Mouse (Mus musculus) Muller cell, postnatal 12 days (primary cell): ENCODE results near the gene Kcnmb3.
"Not testable (repeated sequence)": the region's sequence is repeated elsewhere in the genome, so short reads cannot be mapped to it uniquely, and the experiment has no call there.

Source experiments
- DNase-seq: peaks from one replicate; pipeline ENCODE4 v3.0.0-alpha.2; 2015; ENCODE audit errors: inconsistent ontology term

Kcnmb3 gene

DNA sequence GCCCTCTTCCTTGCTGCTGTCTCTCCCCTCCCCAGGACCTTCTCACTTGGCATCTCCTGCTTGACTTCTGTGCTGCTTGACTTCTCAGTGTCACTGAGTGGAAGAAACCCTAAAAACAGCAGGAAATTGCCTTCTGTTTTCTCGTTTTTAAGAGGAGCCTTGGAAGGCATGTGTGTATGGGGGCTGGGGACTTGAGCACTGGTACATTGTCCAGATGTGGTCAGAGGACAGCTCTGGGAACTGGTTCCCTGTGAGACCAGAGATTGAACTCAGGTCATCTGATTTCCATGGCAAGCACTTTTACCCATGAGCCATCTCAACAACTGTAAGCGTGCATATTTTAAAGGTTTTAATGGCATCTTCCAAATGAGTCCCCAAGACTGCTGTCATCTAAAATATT lies 58.0 kb downstream of the Kcnmb3 start:
- no peak for DNase-seq

DNA sequence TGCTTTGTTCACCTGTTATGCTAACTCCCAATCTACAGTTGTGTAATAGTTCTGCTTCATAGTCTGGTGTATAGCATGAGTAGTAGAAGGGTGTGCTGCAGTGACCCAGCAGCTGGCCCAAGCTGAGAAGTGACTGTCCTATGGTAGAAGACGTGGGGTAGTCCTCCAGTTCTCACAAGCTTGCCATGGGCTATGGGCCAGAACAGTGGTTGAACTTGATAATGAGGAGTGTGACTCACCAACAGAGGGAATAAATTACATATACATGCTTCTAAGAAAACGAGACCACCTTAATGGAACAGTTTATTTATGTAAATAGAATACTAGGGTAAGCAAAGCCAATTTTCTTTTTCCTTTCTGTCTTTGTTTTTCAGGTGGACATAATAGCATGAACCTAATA lies 61.6 kb downstream of the Kcnmb3 start:
- DNase-seq, result no peak

DNA sequence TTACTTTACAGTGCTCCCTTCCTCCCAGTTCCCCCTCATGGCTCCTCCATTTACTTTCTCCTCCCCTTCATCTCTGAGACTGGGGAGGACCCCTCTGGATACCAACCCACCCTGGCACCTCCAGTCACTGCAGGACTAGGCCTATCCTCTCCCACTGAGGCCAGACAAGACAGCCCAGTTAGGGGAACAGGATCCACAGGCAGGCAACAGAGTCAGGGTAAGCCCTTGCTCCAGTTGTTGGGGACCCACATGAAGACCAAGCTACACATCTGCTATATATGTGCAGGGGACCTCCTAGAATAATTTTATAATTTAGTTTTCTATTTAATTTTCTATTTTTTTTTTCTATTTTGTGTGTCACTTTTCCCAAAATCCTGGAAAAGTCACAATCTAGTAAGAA lies 62.7 kb downstream of the Kcnmb3 start:
- DNase-seq, result not testable (repeated sequence)

DNA sequence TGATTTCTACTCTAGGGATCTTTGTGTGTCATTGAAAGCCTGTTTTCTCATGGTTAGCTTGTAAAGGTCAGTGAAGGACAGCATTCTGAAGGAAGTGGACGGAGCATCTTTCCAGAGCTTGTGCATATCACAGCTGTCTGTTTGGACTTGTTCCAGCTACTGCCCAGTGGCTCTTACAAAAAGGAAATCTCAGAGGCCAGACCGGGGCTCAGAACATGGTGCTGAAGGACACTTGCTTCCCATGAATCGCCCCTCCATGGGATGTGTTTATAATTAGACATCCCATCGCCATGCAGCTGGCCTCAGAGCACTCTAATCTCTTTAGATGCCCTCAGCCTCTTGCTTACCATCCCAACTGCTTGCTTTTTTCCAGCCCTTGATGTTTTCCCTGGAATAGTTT lies 63.1 kb downstream of the Kcnmb3 start:
- no peak for DNase-seq

DNA sequence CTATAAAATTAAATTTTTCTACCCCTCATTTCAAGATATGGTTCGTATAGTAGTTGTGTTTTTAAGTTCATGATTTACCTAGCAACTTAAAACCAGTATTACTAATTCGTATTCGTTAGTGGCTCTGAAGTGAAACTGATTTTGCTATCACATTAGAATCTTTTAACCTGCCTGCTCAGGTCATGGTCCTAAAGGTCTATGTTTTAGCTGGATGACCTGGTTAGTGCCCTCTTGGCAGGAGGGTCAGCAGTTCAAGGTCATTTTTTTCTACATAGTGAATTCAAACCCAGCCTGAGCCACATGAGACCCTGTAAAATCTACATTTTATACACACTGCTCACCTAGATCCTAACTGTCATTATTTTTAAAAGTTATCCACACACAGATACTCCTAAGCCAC lies 63.7 kb downstream of the Kcnmb3 start:
- DNase-seq, result no peak

DNA sequence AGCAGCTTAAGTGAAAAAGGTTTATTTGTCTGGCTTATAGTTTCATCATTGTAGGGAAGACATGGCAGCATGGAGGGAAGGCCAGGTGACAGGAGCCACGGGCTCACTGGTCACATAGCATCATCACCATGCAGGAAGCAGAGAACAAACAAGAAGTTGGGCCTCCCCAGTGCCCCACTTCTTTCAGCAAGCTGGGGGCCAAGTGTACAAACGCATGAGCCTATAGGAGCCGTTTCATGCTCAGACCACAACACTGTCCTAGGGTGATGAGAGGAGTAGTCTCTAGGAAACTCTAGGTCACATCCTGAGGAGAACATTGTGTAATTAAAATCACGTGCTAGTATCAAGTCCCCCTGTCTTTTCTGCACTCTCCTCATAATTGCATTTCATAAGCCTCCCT lies 64.3 kb downstream of the Kcnmb3 start:
- DNase-seq, result no peak
